Mouse (Mus musculus): ENCODE measurements around the gene Ndufb10. TPM values are rescaled to one million over a fixed set of nuclear protein-coding genes. Genes with fewer than 3 reads are reported as not detected.

Ndufb10 gene
- total RNA-seq (2023) = 64.9 TPM

GRCm38 (mm10) chr17:24724184-24724583, at the start of gene Ndufb10:
TSS of gene Ndufb10 (minus strand) at chr17:24724478.

GRCm38 (mm10) chr17:24752415-24753394, 28.4 kb upstream of the Ndufb10 start, which contains the start of gene Hs3st6:
TSS of gene Hs3st6 (plus strand) at chr17:24752988.

GRCm38 (mm10) chr17:24736330-24737051, 12.2 kb upstream of the Ndufb10 start, which contains the start of gene Msrb1:
TSS of gene Msrb1 (plus strand) at chr17:24736642.

GRCm38 (mm10) chr17:24727618-24728017, 3.3 kb upstream of the Ndufb10 start, which contains the start of gene Rpl3l:
TSS of gene Rpl3l (plus strand) at chr17:24727820.

GRCm38 (mm10) chr17:24717943-24718342, 6.3 kb downstream of the Ndufb10 start, which contains the start of the genes Rnf151 and Rps2:
TSS of gene Rnf151 (minus strand) at chr17:24718063.
TSS of gene Rps2 (plus strand) at chr17:24718116.

GRCm38 (mm10) chr17:24706982-24707800, 17.1 kb downstream of the Ndufb10 start, which contains the start of gene Tbl3:
TSS of gene Tbl3 (minus strand) at chr17:24707660.

GRCm38 (mm10) chr17:24696011-24696697, 28.1 kb downstream of the Ndufb10 start, which contains the start of the genes Gfer and Noxo1:
TSS of gene Gfer (minus strand) at chr17:24696156.
TSS of gene Noxo1 (plus strand) at chr17:24696234.

GRCm38 (mm10) chr17:24689251-24690081, 34.8 kb downstream of the Ndufb10 start, which contains the start of gene Syngr3:
TSS of gene Syngr3 (minus strand) at chr17:24689955.

Other genes starting within 250 kb of the Ndufb10 start
- 12.4 TPM for gene Mlst8, start 245.4 kb downstream of the Ndufb10 start, total RNA-seq (2023)
- gene Caskin1, start 235.9 kb downstream of the Ndufb10 start, total RNA-seq (2023) = not detected
- gene Traf7, start 196.5 kb downstream of the Ndufb10 start, total RNA-seq (2023) = 189 TPM
- gene Rab26, start 190.3 kb downstream of the Ndufb10 start, total RNA-seq (2023) = 1.8 TPM
- 86.7 TPM for gene Pkd1, start 174.6 kb downstream of the Ndufb10 start, total RNA-seq (2023)
- gene Tsc2, start 91.8 kb downstream of the Ndufb10 start, total RNA-seq (2023) = 56.1 TPM
- gene Nthl1, start 91.8 kb downstream of the Ndufb10 start, total RNA-seq (2023) = 2.0 TPM
- gene Slc9a3r2, start 74.2 kb downstream of the Ndufb10 start, total RNA-seq (2023) = 0.73 TPM
- gene Npw, start 66.0 kb downstream of the Ndufb10 start, total RNA-seq (2023) = not detected
- 63.8 TPM for gene Zfp598, start 54.8 kb downstream of the Ndufb10 start, total RNA-seq (2023)
- gene Syngr3, start 34.5 kb downstream of the Ndufb10 start, total RNA-seq (2023) = not detected
- gene Gfer, start 28.3 kb downstream of the Ndufb10 start, total RNA-seq (2023) = 14.5 TPM
- 2.7 TPM for gene Noxo1, start 28.2 kb downstream of the Ndufb10 start, total RNA-seq (2023)
- 29.7 TPM for gene Tbl3, start 16.8 kb downstream of the Ndufb10 start, total RNA-seq (2023)
- gene Rnf151, start 6.4 kb downstream of the Ndufb10 start, total RNA-seq (2023) = not detected
- 1,468 TPM for gene Rps2, start 6.4 kb downstream of the Ndufb10 start, total RNA-seq (2023)
- gene Rpl3l, start 3.3 kb upstream of the Ndufb10 start, total RNA-seq (2023) = not detected
- gene Msrb1, start 12.2 kb upstream of the Ndufb10 start, total RNA-seq (2023) = 31.3 TPM
- gene Hs3st6, start 28.5 kb upstream of the Ndufb10 start, total RNA-seq (2023) = not detected
- not detected for gene Meiob, start 79.8 kb upstream of the Ndufb10 start, total RNA-seq (2023)
- 29.9 TPM for gene Hagh, start 115.7 kb upstream of the Ndufb10 start, total RNA-seq (2023)
- 2.1 TPM for gene Fahd1, start 125.9 kb upstream of the Ndufb10 start, total RNA-seq (2023)
- gene Igfals, start 141.5 kb upstream of the Ndufb10 start, total RNA-seq (2023) = not detected
- 56.2 TPM for gene Nubp2, start 161.9 kb upstream of the Ndufb10 start, total RNA-seq (2023)
- 27.0 TPM for gene Spsb3, start 162.2 kb upstream of the Ndufb10 start, total RNA-seq (2023)
- gene Eme2, start 170.6 kb upstream of the Ndufb10 start, total RNA-seq (2023) = 66.7 TPM
- 40.3 TPM for gene Mrps34, start 170.6 kb upstream of the Ndufb10 start, total RNA-seq (2023)
- gene Nme3, start 172.0 kb upstream of the Ndufb10 start, total RNA-seq (2023) = 15.3 TPM
- 222 TPM for gene Mapk8ip3, start 212.5 kb upstream of the Ndufb10 start, total RNA-seq (2023)
- 22.7 TPM for gene Jpt2, start 236.2 kb upstream of the Ndufb10 start, total RNA-seq (2023)